Mouse (Mus musculus) kidney, embryonic 16.5 days (tissue): ENCODE measurements around the gene Nisch. TPM values are rescaled to one million over a fixed set of nuclear protein-coding genes. Genes with fewer than 3 reads are reported as not detected.

ENCODE experiments used
- ATAC-seq: fragments of 200-750 bp; cut with Nextera tagmentation; 2 replicates; pipeline ENCODE4 v1.8.0; 2017; ENCODE audit warnings: moderate TSS enrichment; ENCODE audit not compliant: low FRiP score, low TSS enrichment
- H3K27ac ChIP-seq: fragments of 300-500 bp; sonication (generic); 2 replicates; pipeline ENCODE4 v1.5.1; 2014; ENCODE audit warnings: low read length
- H3K27me3 ChIP-seq: fragments of 300-500 bp; sonication (generic); 2 replicates; pipeline ENCODE4 v1.6.1; 2014; ENCODE audit warnings: low read length, control low read depth, mixed read lengths; ENCODE audit not compliant: insufficient read depth
- H3K36me3 ChIP-seq: fragments of 300-500 bp; sonication (generic); 2 replicates; pipeline ENCODE4 v1.6.1; 2014; ENCODE audit warnings: low read length, control low read depth, mixed read lengths; ENCODE audit not compliant: insufficient read depth
- H3K4me1 ChIP-seq: fragments of 300-500 bp; sonication (generic); 2 replicates; pipeline ENCODE4 v1.6.1; 2014; ENCODE audit warnings: low read length, control low read depth, mixed read lengths; ENCODE audit not compliant: insufficient read depth
- H3K4me2 ChIP-seq: fragments of 300-500 bp; sonication (generic); replicated peaks from 2 replicates; pipeline ENCODE4 v1.6.1; 2014; ENCODE audit warnings: low read depth, low read length
- H3K4me3 ChIP-seq: fragments of 300-500 bp; sonication (generic); 2 replicates; pipeline ENCODE4 v1.5.1; 2014; ENCODE audit warnings: mild to moderate bottlenecking, low read length
- H3K9ac ChIP-seq: fragments of 300-500 bp; sonication (generic); replicated peaks from 2 replicates; pipeline ENCODE4 v1.6.1; 2014; ENCODE audit warnings: low read length
- H3K9me3 ChIP-seq: fragments of 300-500 bp; sonication (generic); 2 replicates; pipeline ENCODE4 v1.6.1; 2016; ENCODE audit warnings: low read length, control low read depth
- WGBS: fragments of 180-500 bp; shearing (Covaris S2); extraction: QIAGEN DNeasy Blood & Tissue Kit; methylation state at CpG from one replicate; pipeline ENCODE4 v1.1.7; 2014; 5-methylcytosine and 5-hydroxymethylcytosine counted together
- polyA plus RNA-seq: library from polyadenylated mRNA; unstranded; fragments of >200 nt; fragmentation: Nextera tagmentation; extraction: Ambion mirVana; gene quantifications from 2 replicates; pipeline ENCODE4 v1.2.1, GENCODE M21; 2015

Nisch gene
- polyA plus RNA-seq, 1 experiment from 2014 or later, result 421 TPM

GRCm38 (mm10) chr14:31226978-31227377 is 10.2 kb upstream of the Nisch start:
- Histone ChIP-seq H3K9ac (no peak overlapping the region), H3K36me3 (no peaks in the 10 kb centered on the region)
- ATAC-seq, result peak; percentile 95

GRCm38 (mm10) chr14:31217666-31218065 is 920 bp upstream of the Nisch start, which contains the start of gene Sema3g:
TSS of gene Sema3g (plus strand) at chr14:31217860.
- Histone ChIP-seq H3K27ac (peak within 1 kb of the TSS; percentile 38; the same call in 1 of the 2 replicates), H3K27me3 (no peaks in the 10 kb centered on the region), H3K9me3 (no peaks in the 10 kb centered on the region), H3K4me2 (peak within 1 kb of the TSS; percentile 40), H3K9ac (peak within 1 kb of the TSS; percentile 56), H3K36me3 (no peaks in the 10 kb centered on the region), H3K4me1 (peaks cover 11% of the 10 kb centered on the region; the same call in 1 of the 2 replicates), H3K4me3 (peak within 1 kb of the TSS; percentile 29)
- ATAC-seq, result peak; percentile 87
- 8% methylated on average over 11 of the region's 11 CpGs for WGBS

More at GRCm38 (mm10) chr14:31226978-31227377, 10.2 kb upstream of the Nisch start:
- Histone ChIP-seq H3K27ac (peak overlapping the region; percentile 80), H3K9me3 (no peaks in the 10 kb centered on the region), H3K4me1 (peaks cover 62% of the 10 kb centered on the region), H3K4me3 (no peak overlapping the region), H3K27me3 (no peaks in the 10 kb centered on the region), H3K4me2 (no peak overlapping the region)
- WGBS, result 27% methylated on average over 4 of the region's 4 CpGs

GRCm38 (mm10) chr14:31215157-31216002 is 1.4 kb downstream of the Nisch start:
- Histone ChIP-seq H3K9me3 (no peaks in the 10 kb centered on the region), H3K27me3 (no peaks in the 10 kb centered on the region), H3K9ac (peak overlapping the region; percentile 37; the same call in 1 of the 2 replicates), H3K4me3 (no peak overlapping the region), H3K4me2 (no peak overlapping the region; the same call in 1 of the 2 replicates), H3K36me3 (no peaks in the 10 kb centered on the region), H3K27ac (no peak overlapping the region), H3K4me1 (peaks cover 11% of the 10 kb centered on the region; the same call in 1 of the 2 replicates)
- 30% methylated on average over 15 of the region's 15 CpGs for WGBS
- peak; percentile 50; the same call in 1 of the 2 replicates for ATAC-seq

- Histone ChIP-seq H3K4me1 (peaks cover 11% of the 10 kb centered on the region; the same call in 1 of the 2 replicates), H3K4me3 (no peak overlapping the region), H3K9ac (no peak overlapping the region), H3K27me3 (no peaks in the 10 kb centered on the region), H3K9me3 (no peaks in the 10 kb centered on the region), H3K36me3 (no peaks in the 10 kb centered on the region), H3K4me2 (no peak overlapping the region), H3K27ac (no peak overlapping the region)
- WGBS, result 76% methylated on average over 3 of the region's 3 CpGs
- no peak for ATAC-seq
These were observed 2.1 kb downstream of the Nisch start for GRCm38 (mm10) chr14:31214684-31215083.

GRCm38 (mm10) chr14:31213868-31214267 is 2.9 kb downstream of the Nisch start:
- ATAC-seq, result no peak
- WGBS, result 67% methylated on average over 8 of the region's 8 CpGs
- H3K4me2 ChIP-seq, result no peak overlapping the region

GRCm38 (mm10) chr14:31212499-31212898 is 4.2 kb downstream of the Nisch start:
- H3K4me1 ChIP-seq, result peaks cover 6% of the 10 kb centered on the region; the same call in 1 of the 2 replicates
- 79% methylated on average over 3 of the region's 3 CpGs for WGBS

More at GRCm38 (mm10) chr14:31213868-31214267, 2.9 kb downstream of the Nisch start:
- Histone ChIP-seq H3K4me3 (no peak overlapping the region), H3K9ac (0 out of 2 replicates have a peak overlapping the region, but pooled peaks have one; percentile 9), H3K27ac (no peak overlapping the region), H3K27me3 (no peaks in the 10 kb centered on the region), H3K9me3 (no peaks in the 10 kb centered on the region), H3K36me3 (no peaks in the 10 kb centered on the region), H3K4me1 (peaks cover 11% of the 10 kb centered on the region; the same call in 1 of the 2 replicates)

GRCm38 (mm10) chr14:31211854-31212253 is 4.9 kb downstream of the Nisch start:
- H3K4me1 ChIP-seq, result peaks cover 8% of the 10 kb centered on the region
- no peak overlapping the region for H3K4me3 ChIP-seq
- H3K27me3 ChIP-seq, result no peaks in the 10 kb centered on the region
- no peak overlapping the region for H3K27ac ChIP-seq
- H3K9ac ChIP-seq, result no peak overlapping the region
- no peaks in the 10 kb centered on the region for H3K36me3 ChIP-seq
- H3K9me3 ChIP-seq, result no peaks in the 10 kb centered on the region
- ATAC-seq, result no peak
- no peak overlapping the region for H3K4me2 ChIP-seq
- WGBS, result 87% methylated on average over 6 of the region's 6 CpGs

More at GRCm38 (mm10) chr14:31212499-31212898, 4.2 kb downstream of the Nisch start:
- Histone ChIP-seq H3K4me3 (no peak overlapping the region), H3K9ac (no peak overlapping the region), H3K36me3 (no peaks in the 10 kb centered on the region), H3K4me2 (no peak overlapping the region), H3K27me3 (no peaks in the 10 kb centered on the region), H3K27ac (no peak overlapping the region), H3K9me3 (no peaks in the 10 kb centered on the region)
- ATAC-seq, result no peak

- WGBS, result 65% methylated on average over 4 of the region's 4 CpGs
- H3K4me1 ChIP-seq, result peaks cover 17% of the 10 kb centered on the region
- no peak overlapping the region for H3K4me3 ChIP-seq
- ATAC-seq, result no peak
- H3K27ac ChIP-seq, result no peak overlapping the region
- no peaks in the 10 kb centered on the region for H3K9me3 ChIP-seq
- peaks cover 4% of the 10 kb centered on the region for H3K36me3 ChIP-seq
- H3K4me2 ChIP-seq, result no peak overlapping the region
- no peak overlapping the region for H3K9ac ChIP-seq
- no peaks in the 10 kb centered on the region for H3K27me3 ChIP-seq
These were observed 7.6 kb downstream of the Nisch start for GRCm38 (mm10) chr14:31209133-31209557.

- Histone ChIP-seq H3K9me3 (no peaks in the 10 kb centered on the region), H3K4me1 (peaks cover 17% of the 10 kb centered on the region), H3K36me3 (peaks cover 13% of the 10 kb centered on the region), H3K27me3 (no peaks in the 10 kb centered on the region), H3K4me2 (peak within 1 kb of the TSS; percentile 87; the same call in 1 of the 2 replicates), H3K27ac (no peak within 1 kb of the TSS), H3K9ac (no peak within 1 kb of the TSS; the same call in 1 of the 2 replicates), H3K4me3 (peak within 1 kb of the TSS; percentile 65; the same call in 1 of the 2 replicates)
- no peak for ATAC-seq
- 69% methylated on average over 2 of the region's 2 CpGs for WGBS
These were observed 8.7 kb downstream of the Nisch start, which contains the start of gene Tnnc1 for GRCm38 (mm10) chr14:31208084-31208483. TSS of gene Tnnc1 (plus strand) at chr14:31208312.
